Mouse (Mus musculus): Measurements from ENCODE around the gene Olfr120.

DNA sequence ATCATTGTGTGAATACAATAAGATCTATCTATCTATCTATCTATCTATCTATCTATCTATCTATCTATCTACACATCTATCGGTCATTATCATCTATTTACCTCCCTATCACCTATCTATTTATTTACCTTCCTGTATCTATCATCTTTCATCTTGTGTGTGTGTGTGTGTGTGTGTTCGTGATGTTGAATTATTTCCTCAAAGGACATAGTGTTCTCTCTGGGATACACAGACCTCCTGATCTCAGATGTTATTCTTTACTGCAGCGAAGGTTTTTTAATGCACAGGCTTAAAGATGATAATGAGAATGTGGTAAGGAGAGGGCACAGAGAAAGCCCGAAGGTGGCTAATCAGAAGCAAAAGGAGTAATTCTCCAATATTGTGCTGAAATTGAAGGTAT is 46.7 kb downstream of the Olfr120 start, which contains the start of gene Olfr122:
- no peak for TF ChIP-seq POLR2A (IDR thresholded peaks at IDR 0.05; ENCODE audit: low read depth, low read length)
- no peak for TF ChIP-seq CTCF (IDR thresholded peaks at IDR 0.05; ENCODE audit: extremely low read depth, insufficient read depth, insufficient read length, insufficient replicate concordance)

Data from spleen, adult 2 months (tissue).